Mouse (Mus musculus) C2C12 (cell line): ENCODE measurements around the gene Pdha1.

Experiments
- CTCF ChIP-seq: IDR thresholded peaks from one replicate; pipeline ENCODE4 v1.5.1; 2011; ENCODE audit not compliant: control insufficient read depth, insufficient read depth, insufficient read length
- FOSL1 ChIP-seq: IDR thresholded peaks from one replicate; pipeline ENCODE4 v1.8.0; 2011; ENCODE audit warnings: mild to moderate bottlenecking, low read length; ENCODE audit not compliant: poor library complexity, insufficient read depth, severe bottlenecking
- MAX ChIP-seq: IDR thresholded peaks from one replicate; pipeline ENCODE4 v1.6.1; 2011; ENCODE audit warnings: mild to moderate bottlenecking, control low read depth
- MYOD1 ChIP-seq: IDR thresholded peaks from one replicate; pipeline ENCODE4 v1.6.1; 2011; ENCODE audit warnings: low read depth; ENCODE audit not compliant: control insufficient read depth, insufficient read length
- MYOG ChIP-seq: IDR thresholded peaks from one replicate; pipeline ENCODE4 v1.6.1; 2011; ENCODE audit not compliant: control insufficient read depth, insufficient read length; ENCODE audit errors: extremely low read depth
- USF1 ChIP-seq: IDR thresholded peaks from one replicate; pipeline ENCODE4 v1.6.1; 2011; ENCODE audit warnings: low read depth, mild to moderate bottlenecking, control low read depth, moderate library complexity

DNA sequence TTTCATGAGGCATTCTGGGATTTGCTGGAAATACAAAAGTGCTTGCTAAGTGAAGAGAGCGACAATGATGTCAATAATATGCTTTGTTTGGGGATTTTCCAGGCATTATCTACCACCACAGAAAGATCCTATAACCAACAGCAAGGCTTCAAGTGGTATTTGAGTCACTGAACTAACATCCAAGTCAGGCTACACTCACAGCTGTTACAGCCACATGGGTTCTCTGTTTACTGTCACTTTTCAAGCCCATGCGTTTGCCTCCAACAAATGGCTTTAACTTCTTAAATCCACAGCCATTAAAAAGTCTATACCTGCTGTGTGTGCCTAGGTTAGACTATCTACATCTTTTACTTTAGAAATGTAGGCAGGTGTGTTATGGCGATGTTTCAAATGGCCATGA, 10.6 kb upstream of the Pdha1 start:
- TF ChIP-seq CTCF (no peak), MYOG (no peak), FOSL1 (no peak), MAX (no peak), MYOD1 (peak; percentile 80), USF1 (no peak)
